Mouse (Mus musculus): ENCODE data around the gene Nsun3.

DNA sequence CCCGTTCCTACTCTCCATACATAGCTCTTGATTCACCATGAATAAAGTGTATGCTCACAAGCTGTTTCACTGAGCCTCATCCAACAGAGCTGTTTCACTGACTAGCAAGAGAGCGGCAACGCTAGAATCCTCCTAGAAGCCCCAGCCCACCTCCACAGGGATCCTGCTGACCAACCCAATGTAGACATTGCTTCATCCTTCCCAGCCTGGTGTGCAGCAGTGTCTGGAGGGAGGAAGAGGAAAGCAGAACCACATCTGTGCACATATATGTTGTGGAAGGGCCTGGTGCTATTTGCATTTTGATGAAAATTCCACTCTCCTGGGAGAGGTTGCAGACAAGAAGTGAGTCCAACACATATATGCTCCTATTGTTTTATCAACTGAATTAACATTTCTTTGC, 18.0 kb upstream of the Nsun3 start:
- TF ChIP-seq POLR2A (IDR thresholded peaks at IDR 0.05; ENCODE audit: extremely low read depth, insufficient read depth, low read length) (no peak), CTCF (IDR thresholded peaks at IDR 0.05; ENCODE audit: low read depth, low read length) (no peak)
